Mouse (Mus musculus): ENCODE results near the gene Wfikkn2.

Gene Wfikkn2

DNA sequence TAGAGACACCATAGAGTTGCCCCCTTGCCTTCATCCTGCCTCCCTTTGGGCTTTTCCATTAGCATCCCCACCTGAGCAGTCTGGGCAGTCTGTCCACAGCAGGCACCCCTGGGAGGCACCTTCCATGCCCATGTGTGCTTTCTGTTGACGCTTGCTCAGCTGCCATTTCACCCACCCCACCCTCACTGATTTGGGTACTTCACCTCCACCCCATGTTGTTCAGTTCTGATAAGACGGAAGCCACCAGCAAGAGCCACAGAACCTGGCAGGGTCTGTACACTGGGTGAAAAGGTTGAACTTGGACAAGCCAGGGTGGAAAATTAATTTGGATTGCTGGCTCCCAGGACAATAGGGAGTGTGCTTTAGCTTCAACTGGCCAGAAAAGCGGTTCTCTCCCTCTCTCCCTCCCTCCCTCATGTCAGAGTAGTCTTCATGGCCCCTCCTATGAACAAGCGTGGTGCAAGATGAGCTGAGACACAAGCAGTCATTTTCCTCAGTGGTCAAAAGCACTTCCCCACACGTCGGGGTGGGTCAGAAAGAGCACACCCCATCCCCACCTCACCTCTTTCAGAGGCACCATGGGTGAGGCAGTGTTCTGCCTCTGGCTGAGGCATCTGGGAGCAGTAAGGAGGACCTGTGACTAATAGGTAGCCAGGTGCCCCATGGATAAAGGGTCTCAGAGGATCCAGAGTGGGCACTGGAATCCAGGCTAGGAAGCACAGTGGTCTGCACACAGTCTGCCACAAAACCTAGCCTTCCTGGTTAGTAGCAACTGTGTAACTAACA, 16.0 kb upstream of the Wfikkn2 start:
- no peak for DNase-seq

DNA sequence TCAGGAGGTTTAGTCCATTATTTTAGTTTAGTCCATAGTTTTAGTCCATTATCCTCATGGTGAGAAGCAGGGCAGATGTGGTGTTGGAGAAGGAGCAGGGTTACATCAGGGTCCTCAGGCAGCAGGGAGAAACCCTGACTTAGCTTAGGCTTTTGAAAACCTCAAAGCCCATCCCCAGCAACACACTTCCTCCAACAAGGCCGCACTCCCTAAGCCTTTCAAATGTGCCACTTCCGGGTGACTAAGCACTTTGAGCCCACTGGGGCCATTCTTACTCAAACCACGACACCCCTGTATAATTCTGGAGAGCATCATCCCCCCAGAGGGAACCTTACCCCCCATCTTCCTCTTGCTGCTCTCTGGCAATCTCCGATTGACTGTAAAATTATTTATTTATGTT, 14.0 kb upstream of the Wfikkn2 start:
- no peak for DNase-seq

GRCm38 (mm10) chr11:94257987-94258386, 12.2 kb upstream of the Wfikkn2 start:
- DNase-seq = peak; percentile 30

GRCm38 (mm10) chr11:94255733-94256132, 9.9 kb upstream of the Wfikkn2 start:
- no peak for DNase-seq

- DNase-seq = no peak
Measured at GRCm38 (mm10) chr11:94253691-94254090, 7.9 kb upstream of the Wfikkn2 start.

DNA sequence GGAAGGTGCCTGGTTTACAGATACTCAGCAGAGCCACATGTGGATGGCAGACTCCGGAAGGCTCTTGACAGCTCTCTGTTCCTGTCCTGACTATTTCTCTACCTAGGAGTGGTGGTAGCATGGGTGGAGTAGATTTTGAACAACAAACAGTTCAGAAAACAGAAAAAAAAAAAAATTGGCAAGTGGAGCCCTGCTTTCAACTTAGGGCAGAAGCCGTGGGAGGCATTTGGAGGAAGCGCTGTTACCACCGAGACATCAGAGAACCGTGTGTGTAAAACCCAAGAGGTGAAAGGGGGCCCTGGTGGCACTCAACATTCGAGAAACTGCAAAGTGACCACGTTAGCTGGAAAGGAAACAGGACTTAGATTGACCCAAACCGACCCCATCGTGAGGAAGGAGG, 7.4 kb upstream of the Wfikkn2 start:
- DNase-seq = no peak

GRCm38 (mm10) chr11:94246789-94247061, 920 bp upstream of the Wfikkn2 start:
- DNase-seq = no peak

GRCm38 (mm10) chr11:94244385-94244784, 1.4 kb downstream of the Wfikkn2 start:
- no peak for DNase-seq

GRCm38 (mm10) chr11:94243422-94244180, 2.2 kb downstream of the Wfikkn2 start:
- no peak for DNase-seq

DNA sequence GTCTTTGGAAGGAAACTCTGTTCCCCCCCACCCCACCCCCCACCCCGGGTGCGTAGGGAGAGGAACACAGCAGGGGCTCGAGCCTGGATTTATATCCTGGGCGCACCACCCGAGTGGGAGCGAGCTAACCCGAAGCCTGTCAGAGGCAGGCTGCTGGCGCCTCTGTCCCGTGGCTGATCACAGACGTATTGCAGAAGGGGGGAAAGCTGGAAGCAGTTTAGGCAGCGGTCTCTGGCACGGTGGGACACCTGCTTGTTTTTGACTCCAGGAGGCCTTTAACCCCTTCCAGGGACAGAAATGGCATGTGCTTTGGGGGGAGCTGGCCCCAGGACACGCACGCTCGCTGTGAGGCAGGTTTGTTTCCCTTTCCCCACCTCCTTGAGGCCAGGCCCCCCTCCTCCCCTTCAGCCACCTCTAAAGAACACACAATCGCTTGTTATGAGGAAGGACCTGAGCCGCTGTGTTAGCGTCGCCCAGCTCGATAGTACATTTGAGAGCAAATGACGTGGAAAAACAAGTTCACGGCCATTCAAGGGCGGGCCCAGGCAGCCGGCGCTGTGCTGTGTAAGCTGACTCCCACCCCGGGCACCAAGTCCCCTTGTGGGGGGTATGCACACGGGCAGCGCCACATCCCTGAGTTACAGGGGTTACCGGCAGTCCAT, 2.9 kb downstream of the Wfikkn2 start:
- no peak for DNase-seq

DNA sequence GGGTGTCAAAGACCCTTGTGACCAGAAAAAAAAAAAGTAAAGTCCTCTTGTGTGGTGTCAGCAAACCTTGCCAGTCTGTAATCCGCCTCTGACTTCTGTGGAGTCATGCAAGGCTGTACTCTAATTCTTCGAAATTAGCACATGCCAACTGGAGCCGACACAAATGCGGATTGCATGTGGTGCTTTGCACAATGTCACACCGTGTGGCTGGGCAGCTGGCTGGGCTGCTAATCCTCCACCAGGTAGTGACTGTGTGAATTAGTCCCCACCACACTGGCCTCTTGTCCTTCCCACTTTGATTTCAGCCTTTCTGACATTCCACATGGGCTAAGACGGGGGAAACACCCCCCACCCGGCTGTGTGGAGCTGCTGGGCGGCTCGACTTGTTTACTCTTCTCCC, 6.1 kb downstream of the Wfikkn2 start:
- DNase-seq = no peak

GRCm38 (mm10) chr11:94238786-94239185, 7.0 kb downstream of the Wfikkn2 start:
- no peak for DNase-seq

DNA sequence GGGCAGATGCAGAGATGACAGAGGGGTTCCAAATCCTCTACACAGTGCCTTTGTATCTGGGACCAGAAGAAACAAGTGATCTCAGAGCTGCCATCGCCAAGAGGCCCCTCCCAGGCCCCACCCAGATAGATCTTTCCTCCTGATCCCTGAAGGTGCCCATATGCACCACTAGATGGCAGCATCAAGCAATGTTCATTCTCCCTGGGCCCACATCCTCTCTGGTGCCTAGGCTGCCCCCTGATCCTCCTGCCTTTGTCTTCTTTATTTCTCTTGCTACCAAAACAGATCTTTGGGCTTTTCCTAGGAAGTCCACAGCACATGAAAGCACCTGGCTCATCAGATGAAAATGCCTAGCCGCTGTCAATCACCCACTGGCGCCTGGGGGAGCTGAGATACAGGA, 9.7 kb downstream of the Wfikkn2 start:
- peak; percentile 86 for DNase-seq

- no peak for DNase-seq
Measured at GRCm38 (mm10) chr11:94234857-94235256, 10.9 kb downstream of the Wfikkn2 start.

- no peak for DNase-seq
Measured at GRCm38 (mm10) chr11:94234380-94234779, 11.4 kb downstream of the Wfikkn2 start.

DNA sequence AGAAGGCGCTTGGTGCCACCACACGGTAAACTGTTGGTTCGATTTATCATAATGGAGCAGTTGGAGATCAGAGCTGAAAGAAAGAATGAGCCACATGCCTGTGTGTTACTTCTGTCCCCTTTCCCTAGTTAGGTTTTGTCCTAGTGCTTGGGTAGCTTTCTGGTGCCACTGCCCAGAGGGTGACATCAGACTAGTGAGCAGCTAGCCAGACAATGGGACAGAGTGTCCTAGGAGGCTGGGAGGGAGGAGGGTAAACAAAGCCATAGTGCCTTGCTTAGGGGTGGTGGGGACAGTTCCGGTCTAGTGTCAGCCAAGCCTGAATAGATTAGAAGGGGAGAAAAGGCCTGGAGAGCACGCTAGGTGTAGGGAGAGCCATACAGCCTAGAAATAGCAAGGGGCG, 12.4 kb downstream of the Wfikkn2 start:
- DNase-seq = no peak

- DNase-seq = peak; percentile 62
Measured at GRCm38 (mm10) chr11:94231821-94232552, 13.8 kb downstream of the Wfikkn2 start.

DNA sequence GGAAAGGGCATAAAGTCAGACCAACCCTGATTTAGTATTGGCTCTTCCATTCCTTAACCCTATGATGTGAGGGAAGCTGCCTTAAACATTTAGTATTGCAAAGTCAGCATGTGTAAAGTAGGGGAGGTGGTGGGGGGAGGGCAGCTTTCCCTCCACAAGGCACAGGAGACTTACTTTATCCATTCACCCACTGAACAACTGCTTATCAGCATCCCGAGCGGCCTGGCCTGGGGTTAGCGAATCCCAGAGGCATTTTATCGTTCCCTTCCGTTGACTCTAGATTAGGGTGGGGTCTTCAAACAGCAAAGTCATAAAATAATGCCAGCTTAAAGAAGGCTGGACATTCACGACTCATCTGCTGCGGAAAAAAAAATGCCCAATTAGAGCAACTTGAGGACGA, 15.6 kb downstream of the Wfikkn2 start:
- no peak for DNase-seq

DNA sequence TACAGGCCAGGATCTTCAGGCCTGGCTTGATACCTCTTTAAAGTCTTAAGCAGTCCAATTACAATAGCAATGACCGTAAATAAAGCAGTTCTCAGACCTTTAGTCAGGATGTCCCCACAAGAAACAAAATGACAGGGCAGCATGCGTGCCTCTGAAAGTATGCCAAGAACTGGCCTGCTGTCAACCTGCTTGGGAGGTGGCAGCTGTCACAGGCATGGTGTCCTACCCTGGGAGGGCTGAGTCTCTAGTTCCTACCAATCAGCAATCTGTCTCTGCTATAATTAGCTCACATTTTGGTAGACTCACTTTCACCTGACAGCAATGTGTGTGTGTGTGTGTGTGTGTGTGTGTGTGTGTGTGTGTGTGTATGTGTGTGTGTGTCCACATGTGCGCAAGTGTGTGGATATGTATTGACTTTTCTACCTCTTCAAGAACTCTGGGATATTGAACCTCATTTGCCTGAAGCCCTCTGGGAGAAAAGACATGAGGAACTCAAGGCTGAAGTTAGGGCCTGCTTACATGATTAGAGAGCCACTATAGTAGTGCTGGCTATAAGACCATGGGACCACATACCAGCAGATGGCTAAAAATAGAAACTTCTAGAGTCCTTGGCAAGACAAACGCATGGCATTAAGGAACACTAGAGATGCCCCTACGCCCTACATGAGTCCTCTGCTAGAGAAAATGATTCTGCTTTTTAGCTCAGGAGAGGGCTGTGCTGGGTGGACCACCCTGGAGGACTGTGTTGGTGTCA, 16.4 kb downstream of the Wfikkn2 start:
- DNase-seq = no peak

DNA sequence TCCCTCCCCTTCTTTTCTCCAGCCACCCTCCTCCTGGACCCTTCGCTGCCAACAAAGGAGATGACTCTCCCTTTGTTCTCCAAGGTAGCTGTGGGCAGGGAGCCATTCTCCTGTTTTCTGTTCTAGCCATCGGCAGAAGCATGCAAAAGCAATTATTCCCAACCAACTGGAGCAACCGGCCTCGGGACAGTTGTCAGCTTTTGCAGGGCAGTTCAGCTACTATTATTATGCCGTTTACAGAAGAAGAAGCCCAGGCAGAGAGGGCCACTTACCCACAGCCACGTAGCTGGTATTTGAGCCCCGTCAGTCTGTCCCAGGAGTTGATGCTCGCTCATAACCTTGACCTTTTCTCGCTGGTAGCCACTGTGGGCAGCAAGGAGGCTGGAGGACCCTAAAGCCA, 17.4 kb downstream of the Wfikkn2 start:
- no peak for DNase-seq

DNA sequence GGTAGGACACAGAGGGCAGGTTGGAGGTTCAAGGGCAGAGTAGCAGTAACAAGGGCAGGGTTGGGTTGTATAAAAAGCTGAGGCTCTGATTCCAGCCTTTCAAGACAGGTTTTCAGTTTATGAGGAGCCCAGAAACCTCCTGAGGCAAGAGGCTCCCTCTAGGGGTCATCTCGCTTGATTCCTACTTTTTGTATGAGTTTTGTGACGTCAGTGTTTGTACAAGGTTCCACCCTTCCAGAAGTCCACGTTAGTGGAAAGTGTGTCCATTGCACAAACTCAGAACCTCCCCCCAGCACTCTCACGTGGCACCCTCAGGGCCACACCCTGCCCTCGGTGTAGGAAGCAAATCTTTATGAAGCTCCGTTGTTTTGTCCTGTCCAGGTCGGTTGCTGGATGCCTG, 19.8 kb downstream of the Wfikkn2 start:
- DNase-seq = peak; percentile 95

DNA sequence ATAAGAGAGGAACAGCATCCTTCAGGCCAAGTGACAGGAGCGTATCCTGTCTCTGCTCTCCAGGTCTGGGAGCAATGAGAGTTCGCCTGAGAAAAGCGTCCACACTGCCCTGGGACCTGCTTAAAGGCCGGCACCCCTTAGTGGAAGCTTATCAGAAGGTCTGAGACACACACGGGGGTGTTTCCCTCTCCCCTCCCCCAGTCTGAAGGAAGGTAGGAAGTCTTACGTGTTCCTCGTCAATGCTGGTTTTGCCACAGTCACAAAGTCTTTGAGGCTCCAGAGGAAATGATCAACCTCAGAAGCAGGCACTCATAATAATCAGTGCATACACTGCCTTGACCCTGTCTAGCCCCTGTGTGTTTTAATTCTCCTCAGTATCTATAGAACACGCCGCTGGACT, 22.3 kb downstream of the Wfikkn2 start:
- DNase-seq = no peak

DNA sequence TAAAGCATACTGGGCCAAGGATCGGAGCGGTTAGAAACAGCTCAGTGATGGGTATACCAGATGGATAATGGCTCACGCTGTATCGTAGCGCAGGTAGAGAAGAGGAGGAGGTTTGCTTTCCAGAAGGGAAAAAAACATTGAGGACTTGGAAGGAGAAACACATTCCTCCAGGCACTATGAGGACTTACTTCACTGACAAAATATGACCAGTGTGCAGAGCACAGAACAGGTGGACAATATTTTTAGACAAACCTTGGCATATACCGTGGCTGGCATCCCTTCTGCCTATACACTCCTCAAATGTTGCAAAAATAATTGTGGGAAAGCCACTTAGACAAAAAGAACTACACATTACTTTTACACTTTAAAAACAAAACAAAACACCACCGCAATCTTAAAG, 24.5 kb downstream of the Wfikkn2 start:
- DNase-seq = no peak
